Mouse (Mus musculus) gastrocnemius, postnatal 25 days (tissue): ENCODE measurements around the gene Dagla. TPM values are rescaled to one million over a fixed set of nuclear protein-coding genes. Genes with fewer than 3 reads are reported as not detected.

Source experiments
- DNase-seq: peaks from one replicate; pipeline ENCODE4 v3.0.0; 2022
- total RNA-seq, 2 experiments: library from RNA; stranded (reverse); gene quantifications; 1 replicate in 1 of 2; 2 replicates in 1 of 2; pipeline ENCODE4 v1.2.3; 2021

Gene Dagla
- total RNA-seq, 2 experiments from 2014 or later: 4.0 to 6.7 TPM

GRCm38 (mm10) chr19:10307941-10308340 is 3.3 kb upstream of the Dagla start:
- DNase-seq: no peak

GRCm38 (mm10) chr19:10307351-10307750 is 2.7 kb upstream of the Dagla start:
- DNase-seq: no peak

GRCm38 (mm10) chr19:10306521-10307243 is 2.0 kb upstream of the Dagla start:
- no peak for DNase-seq

- no peak for DNase-seq
These were observed 963 bp upstream of the Dagla start for GRCm38 (mm10) chr19:10305640-10306039.

- DNase-seq: no peak
These were observed 282 bp downstream of the Dagla start for GRCm38 (mm10) chr19:10304395-10304794.

- DNase-seq: no peak
These were observed 1.8 kb downstream of the Dagla start for GRCm38 (mm10) chr19:10302852-10303251.

- DNase-seq: peak; percentile 7
These were observed 2.8 kb downstream of the Dagla start for GRCm38 (mm10) chr19:10301866-10302356.

- peak; percentile 5 for DNase-seq
These were observed 3.4 kb downstream of the Dagla start for GRCm38 (mm10) chr19:10301263-10301662.

GRCm38 (mm10) chr19:10300809-10301208 is 3.9 kb downstream of the Dagla start:
- DNase-seq: peak; percentile 4

- DNase-seq: peak; percentile 4
These were observed 6.4 kb downstream of the Dagla start for GRCm38 (mm10) chr19:10298268-10298667.

- DNase-seq: peak; percentile 81
These were observed 7.6 kb downstream of the Dagla start for GRCm38 (mm10) chr19:10297041-10297503.

- DNase-seq: peak; percentile 24
These were observed 8.4 kb downstream of the Dagla start for GRCm38 (mm10) chr19:10296306-10296705.

GRCm38 (mm10) chr19:10294631-10295562 is 9.8 kb downstream of the Dagla start:
- DNase-seq: peak; percentile 62

GRCm38 (mm10) chr19:10293987-10294386 is 10.7 kb downstream of the Dagla start:
- DNase-seq: no peak

- DNase-seq: no peak
These were observed 12.7 kb downstream of the Dagla start for GRCm38 (mm10) chr19:10291896-10292490.

GRCm38 (mm10) chr19:10290153-10290945 is 14.3 kb downstream of the Dagla start:
- DNase-seq: peak; percentile 80

GRCm38 (mm10) chr19:10289609-10290150 is 15.0 kb downstream of the Dagla start:
- no peak for DNase-seq

- DNase-seq: peak; percentile 70
These were observed 16.3 kb downstream of the Dagla start for GRCm38 (mm10) chr19:10288125-10289040.

- DNase-seq: no peak
These were observed 18.2 kb downstream of the Dagla start for GRCm38 (mm10) chr19:10286458-10286872.
